Mouse (Mus musculus): ENCODE data around the gene Nop14. TPM values are rescaled to one million over a fixed set of nuclear protein-coding genes. Genes with fewer than 3 reads are reported as not detected.
A peak's percentile ranks its signal among the peaks of the same experiment; 100 is the strongest.

The Nop14 gene
- 21.9 TPM in 2 replicates for polyA plus RNA-seq (2015; fragmentation: Nextera tagmentation; extraction: Ambion mirVana)

GRCm38 (mm10) chr5:34659686-34660590, at the start of gene Nop14, which contains the start of gene Grk4:
TSS of gene Nop14 (minus strand) at chr5:34660148.
TSS of gene Grk4 (plus strand) at chr5:34660379.
- peaks cover 20% of the 10 kb centered on the region for H3K36me3 ChIP-seq
- peak within 1 kb of the TSS; percentile 77 for H3K4me3 ChIP-seq
- peak within 1 kb of the TSS; percentile 92 for H3K27ac ChIP-seq (replicated peaks)
- WGBS, result under 1% methylated on average over 60 of the region's 60 CpGs
- H3K27me3 ChIP-seq, result no peaks in the 10 kb centered on the region
- peak within 1 kb of the TSS; percentile 68 for H3K9ac ChIP-seq (replicated peaks)
- peak; percentile 100 for ATAC-seq (replicated peaks)
- H3K9me3 ChIP-seq, result no peaks in the 10 kb centered on the region
- peaks cover 15% of the 10 kb centered on the region for H3K4me1 ChIP-seq
- H3K4me2 ChIP-seq (replicated peaks), result peak within 1 kb of the TSS; percentile 60

- Histone ChIP-seq H3K27me3 (no peaks in the 10 kb centered on the region), H3K4me1 (no peaks in the 10 kb centered on the region), H3K4me2 (replicated peaks) (no peak overlapping the region), H3K9ac (replicated peaks) (no peak overlapping the region), H3K36me3 (no peaks in the 10 kb centered on the region), H3K4me3 (no peak overlapping the region), H3K9me3 (no peaks in the 10 kb centered on the region), H3K27ac (replicated peaks) (no peak overlapping the region)
- ATAC-seq (replicated peaks), result no peak
- WGBS, result 91% methylated on average over 1 of the region's 1 CpGs
Measured at GRCm38 (mm10) chr5:34708436-34708835, 48.5 kb upstream of the Nop14 start.

- H3K27me3 ChIP-seq, result no peaks in the 10 kb centered on the region
- H3K4me2 ChIP-seq (replicated peaks), result no peak overlapping the region
- no peak for ATAC-seq (replicated peaks)
- no peaks in the 10 kb centered on the region for H3K9me3 ChIP-seq
- no peaks in the 10 kb centered on the region for H3K4me1 ChIP-seq
- no peaks in the 10 kb centered on the region for H3K36me3 ChIP-seq
- no peak overlapping the region for H3K9ac ChIP-seq (replicated peaks)
- H3K4me3 ChIP-seq, result no peak overlapping the region
- H3K27ac ChIP-seq (replicated peaks), result no peak overlapping the region
- 78% methylated on average over 5 of the region's 5 CpGs for WGBS
Measured at GRCm38 (mm10) chr5:34695521-34695920, 35.6 kb upstream of the Nop14 start.

- no peaks in the 10 kb centered on the region for H3K4me1 ChIP-seq
- 64% methylated on average over 2 of the region's 2 CpGs for WGBS
Measured at GRCm38 (mm10) chr5:34692782-34693181, 32.8 kb upstream of the Nop14 start.

GRCm38 (mm10) chr5:34689868-34690267, 29.9 kb upstream of the Nop14 start:
- no peak overlapping the region for H3K4me2 ChIP-seq (replicated peaks)
- no peak for ATAC-seq (replicated peaks)
- 91% methylated on average over 1 of the region's 1 CpGs for WGBS
- no peaks in the 10 kb centered on the region for H3K27me3 ChIP-seq
- no peaks in the 10 kb centered on the region for H3K36me3 ChIP-seq
- H3K9ac ChIP-seq (replicated peaks), result no peak overlapping the region
- H3K27ac ChIP-seq (replicated peaks), result no peak overlapping the region
- no peaks in the 10 kb centered on the region for H3K4me1 ChIP-seq
- H3K9me3 ChIP-seq, result no peaks in the 10 kb centered on the region
- H3K4me3 ChIP-seq, result no peak overlapping the region

More at GRCm38 (mm10) chr5:34692782-34693181, 32.8 kb upstream of the Nop14 start:
- no peak overlapping the region for H3K27ac ChIP-seq (replicated peaks)
- no peak overlapping the region for H3K4me2 ChIP-seq (replicated peaks)
- no peaks in the 10 kb centered on the region for H3K27me3 ChIP-seq
- H3K9ac ChIP-seq (replicated peaks), result no peak overlapping the region
- no peaks in the 10 kb centered on the region for H3K9me3 ChIP-seq
- no peak overlapping the region for H3K4me3 ChIP-seq
- no peaks in the 10 kb centered on the region for H3K36me3 ChIP-seq
- ATAC-seq (replicated peaks), result no peak

GRCm38 (mm10) chr5:34670280-34670679, 10.3 kb upstream of the Nop14 start:
- Histone ChIP-seq H3K4me2 (replicated peaks) (no peak overlapping the region), H3K4me1 (no peaks in the 10 kb centered on the region), H3K9ac (replicated peaks) (no peak overlapping the region), H3K9me3 (no peaks in the 10 kb centered on the region), H3K36me3 (no peaks in the 10 kb centered on the region), H3K4me3 (no peak overlapping the region), H3K27ac (replicated peaks) (no peak overlapping the region), H3K27me3 (no peaks in the 10 kb centered on the region)
- no peak for ATAC-seq (replicated peaks)
- 76% methylated on average over 4 of the region's 4 CpGs for WGBS

- no peaks in the 10 kb centered on the region for H3K36me3 ChIP-seq
- H3K4me2 ChIP-seq (replicated peaks), result no peak overlapping the region
- no peak for ATAC-seq (replicated peaks)
- H3K27me3 ChIP-seq, result no peaks in the 10 kb centered on the region
- H3K4me1 ChIP-seq, result no peaks in the 10 kb centered on the region
- 84% methylated on average over 2 of the region's 2 CpGs for WGBS
- no peaks in the 10 kb centered on the region for H3K9me3 ChIP-seq
- no peak overlapping the region for H3K27ac ChIP-seq (replicated peaks)
- H3K4me3 ChIP-seq, result no peak overlapping the region
- H3K9ac ChIP-seq (replicated peaks), result no peak overlapping the region
Measured at GRCm38 (mm10) chr5:34669493-34669892, 9.5 kb upstream of the Nop14 start.

- no peak for ATAC-seq (replicated peaks)
- H3K4me2 ChIP-seq (replicated peaks), result no peak overlapping the region
- no peak overlapping the region for H3K27ac ChIP-seq (replicated peaks)
- 100% methylated on average over 2 of the region's 2 CpGs for WGBS
- no peaks in the 10 kb centered on the region for H3K27me3 ChIP-seq
- no peaks in the 10 kb centered on the region for H3K36me3 ChIP-seq
- H3K9me3 ChIP-seq, result no peaks in the 10 kb centered on the region
- no peak overlapping the region for H3K9ac ChIP-seq (replicated peaks)
- H3K4me1 ChIP-seq, result peaks cover 15% of the 10 kb centered on the region
- no peak overlapping the region for H3K4me3 ChIP-seq
Measured at GRCm38 (mm10) chr5:34663231-34663630, 3.3 kb upstream of the Nop14 start.

GRCm38 (mm10) chr5:34661909-34662308, 2.0 kb upstream of the Nop14 start:
- no peak for ATAC-seq (replicated peaks)
- Histone ChIP-seq H3K4me3 (no peak overlapping the region), H3K4me1 (peaks cover 15% of the 10 kb centered on the region), H3K27me3 (no peaks in the 10 kb centered on the region), H3K27ac (replicated peaks) (no peak overlapping the region), H3K9ac (replicated peaks) (no peak overlapping the region), H3K36me3 (0 out of 2 replicates have a peak, but pooled peaks cover 4% of the 10 kb centered on the region), H3K4me2 (replicated peaks) (no peak overlapping the region), H3K9me3 (no peaks in the 10 kb centered on the region)
- 87% methylated on average over 4 of the region's 4 CpGs for WGBS

- no peak for ATAC-seq (replicated peaks)
- peak overlapping the region; percentile 60 for H3K4me2 ChIP-seq (replicated peaks)
- under 1% methylated on average over 57 of the region's 57 CpGs for WGBS
Measured at GRCm38 (mm10) chr5:34660591-34661130, 713 bp upstream of the Nop14 start.

GRCm38 (mm10) chr5:34657556-34657955, 2.4 kb downstream of the Nop14 start:
- Histone ChIP-seq H3K4me2 (replicated peaks) (no peak overlapping the region), H3K27me3 (no peaks in the 10 kb centered on the region), H3K9me3 (no peaks in the 10 kb centered on the region), H3K9ac (replicated peaks) (no peak overlapping the region), H3K27ac (replicated peaks) (no peak overlapping the region), H3K4me3 (no peak overlapping the region), H3K36me3 (peaks cover 43% of the 10 kb centered on the region), H3K4me1 (peaks cover 15% of the 10 kb centered on the region)
- ATAC-seq (replicated peaks), result no peak
- 96% methylated on average over 8 of the region's 8 CpGs for WGBS

More at GRCm38 (mm10) chr5:34660591-34661130, 713 bp upstream of the Nop14 start:
- no peaks in the 10 kb centered on the region for H3K9me3 ChIP-seq
- H3K4me1 ChIP-seq, result peaks cover 15% of the 10 kb centered on the region
- peak overlapping the region; percentile 77 for H3K4me3 ChIP-seq
- H3K36me3 ChIP-seq, result peaks cover 13% of the 10 kb centered on the region
- H3K27ac ChIP-seq (replicated peaks), result peak overlapping the region; percentile 92
- no peaks in the 10 kb centered on the region for H3K27me3 ChIP-seq
- H3K9ac ChIP-seq (replicated peaks), result peak overlapping the region; percentile 57

GRCm38 (mm10) chr5:34654881-34655280, 5.1 kb downstream of the Nop14 start:
- Histone ChIP-seq H3K4me3 (no peak overlapping the region), H3K27ac (replicated peaks) (no peak overlapping the region), H3K9me3 (no peaks in the 10 kb centered on the region), H3K9ac (replicated peaks) (no peak overlapping the region), H3K27me3 (no peaks in the 10 kb centered on the region), H3K4me2 (replicated peaks) (no peak overlapping the region), H3K4me1 (peaks cover 7% of the 10 kb centered on the region), H3K36me3 (peaks cover 69% of the 10 kb centered on the region)
- no peak for ATAC-seq (replicated peaks)
- WGBS, result 87% methylated on average over 9 of the region's 9 CpGs
